Mouse (Mus musculus): ENCODE measurements around the gene 1700017B05Rik. TPM values are rescaled to one million over a fixed set of nuclear protein-coding genes. Genes with fewer than 3 reads are reported as not detected.
"Not testable (repeated sequence)": the region's sequence is repeated elsewhere in the genome, so short reads cannot be mapped to it uniquely, and the experiment has no call there.

The 1700017B05Rik gene
- total RNA-seq, 1 experiment, result 35.6 TPM

DNA sequence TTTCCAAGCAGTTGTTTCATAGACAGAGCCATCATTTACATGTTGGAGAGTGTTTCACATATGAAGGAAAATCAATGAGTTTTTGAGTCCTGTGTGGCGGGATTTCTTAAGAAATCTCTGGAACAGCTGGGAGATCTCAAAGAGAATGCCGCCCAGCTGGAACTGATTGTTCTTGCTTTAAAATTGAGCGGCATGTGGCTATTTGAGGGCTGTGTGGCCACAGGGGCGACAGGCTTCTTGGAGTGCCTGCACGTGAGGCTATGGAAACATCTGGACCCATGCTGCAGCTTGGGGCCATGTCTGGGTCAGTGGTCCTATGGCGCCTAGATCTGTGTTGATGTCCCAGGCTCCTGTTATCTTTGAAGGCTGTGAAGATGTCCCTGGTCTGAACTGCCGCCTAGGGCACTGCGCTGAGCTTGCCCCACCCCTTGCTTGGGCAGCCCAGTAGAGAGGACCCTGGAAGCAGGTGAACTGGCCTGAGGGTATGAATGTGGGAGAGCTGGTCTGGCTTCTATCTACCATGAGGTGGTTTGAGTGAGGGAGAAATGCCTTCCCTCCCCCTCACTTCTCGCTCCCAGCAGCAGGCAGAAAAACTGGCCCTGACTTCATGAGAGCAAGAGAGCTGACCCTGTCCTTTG is 32.1 kb downstream of the 1700017B05Rik start:
- H3K36me3 ChIP-seq (ENCODE audit: control insufficient read depth, insufficient read depth, low read length, poor library complexity, severe bottlenecking), result no peaks in the 10 kb centered on the region
- in situ Hi-C loops (cut with MboI; ENCODE audit: low sequenced_read_pairs in 2 of 2, unreplicated experiment in 2 of 2), result no loop called here
- no peaks in the 10 kb centered on the region for H3K4me1 ChIP-seq (ENCODE audit: control insufficient read depth in 2 of 2, insufficient read depth in 2 of 2, low read length in 2 of 2, poor library complexity in 1 of 2)
- no peak for DNase-seq (ENCODE audit: low read depth, low spot score)
- H3K9me3 ChIP-seq (ENCODE audit: control insufficient read depth, insufficient read depth, low read depth, low read length), result no peaks in the 10 kb centered on the region
- TF ChIP-seq HCFC1 (IDR thresholded peaks at IDR 0.05; ENCODE audit: borderline replicate concordance, insufficient read depth, low read length) (no peak), ZC3H11A (IDR thresholded peaks at IDR 0.05; ENCODE audit: borderline replicate concordance, low read depth, low read length) (no peak)
- no peak overlapping the region for H3K9ac ChIP-seq (ENCODE audit: insufficient read depth, low read depth, low read length, poor library complexity, severe bottlenecking)
- H3K27ac ChIP-seq (ENCODE audit: insufficient read depth, low read depth, low read length, poor library complexity, severe bottlenecking), result no peak overlapping the region
- no peak overlapping the region for H3K4me3 ChIP-seq (ENCODE audit: insufficient read depth in 1 of 2, low read depth in 1 of 2, low read length in 2 of 2, poor library complexity in 1 of 2, severe bottlenecking in 1 of 2)

GRCm38 (mm10) chr9:57229726-57230125 is 32.7 kb downstream of the 1700017B05Rik start:
- DNase-seq (ENCODE audit: low read depth, low spot score), result no peak
- no peaks in the 10 kb centered on the region for H3K4me1 ChIP-seq (ENCODE audit: control insufficient read depth in 2 of 2, insufficient read depth in 2 of 2, low read length in 2 of 2, poor library complexity in 1 of 2)
- H3K9me3 ChIP-seq (ENCODE audit: control insufficient read depth, insufficient read depth, low read depth, low read length), result no peaks in the 10 kb centered on the region
- TF ChIP-seq HCFC1 (IDR thresholded peaks at IDR 0.05; ENCODE audit: borderline replicate concordance, insufficient read depth, low read length) (no peak), CHD2 (IDR thresholded peaks at IDR 0.05; ENCODE audit: low read depth, low read length) (no peak)
- in situ Hi-C loops (cut with MboI; ENCODE audit: low sequenced_read_pairs in 2 of 2, unreplicated experiment in 2 of 2), result no loop called here
- no peak overlapping the region for H3K9ac ChIP-seq (ENCODE audit: insufficient read depth, low read depth, low read length, poor library complexity, severe bottlenecking)
- no peaks in the 10 kb centered on the region for H3K36me3 ChIP-seq (ENCODE audit: control insufficient read depth, insufficient read depth, low read length, poor library complexity, severe bottlenecking)
- no peak overlapping the region for H3K27ac ChIP-seq (ENCODE audit: insufficient read depth, low read depth, low read length, poor library complexity, severe bottlenecking)
- no peak overlapping the region for H3K4me3 ChIP-seq (ENCODE audit: insufficient read depth in 1 of 2, low read depth in 1 of 2, low read length in 2 of 2, poor library complexity in 1 of 2, severe bottlenecking in 1 of 2)

DNA sequence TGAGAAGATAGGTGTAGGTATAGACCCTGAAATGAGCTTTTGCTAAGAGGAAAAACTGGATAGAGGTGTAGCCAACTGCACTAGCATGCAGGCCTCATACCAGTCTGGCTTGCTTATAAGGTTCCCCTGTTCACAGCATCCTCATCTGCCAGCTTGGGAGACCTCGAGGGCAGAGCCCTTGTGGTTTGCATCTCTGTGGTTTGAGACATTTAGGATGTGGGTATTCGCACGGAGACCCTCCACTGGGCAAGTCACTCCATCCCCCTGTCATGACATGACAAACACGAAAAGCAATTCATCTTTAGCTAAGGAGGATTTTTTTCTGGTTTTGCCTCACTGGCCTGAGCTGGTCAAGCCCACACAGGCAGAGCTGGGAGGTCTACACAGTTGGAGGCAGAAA is 34.2 kb downstream of the 1700017B05Rik start:
- in situ Hi-C loops (cut with MboI; ENCODE audit: low sequenced_read_pairs in 2 of 2, unreplicated experiment in 2 of 2), result no loop called here
- TF ChIP-seq ZNF384 (IDR thresholded peaks at IDR 0.05; ENCODE audit: low read depth, low read length) (no peak), ZC3H11A (IDR thresholded peaks at IDR 0.05; ENCODE audit: borderline replicate concordance, low read depth, low read length) (no peak), HCFC1 (IDR thresholded peaks at IDR 0.05; ENCODE audit: borderline replicate concordance, insufficient read depth, low read length) (no peak), CHD2 (IDR thresholded peaks at IDR 0.05; ENCODE audit: low read depth, low read length) (no peak), MAFK (IDR thresholded peaks at IDR 0.05; ENCODE audit: insufficient read depth, low read depth, low read length) (no peak)

DNA sequence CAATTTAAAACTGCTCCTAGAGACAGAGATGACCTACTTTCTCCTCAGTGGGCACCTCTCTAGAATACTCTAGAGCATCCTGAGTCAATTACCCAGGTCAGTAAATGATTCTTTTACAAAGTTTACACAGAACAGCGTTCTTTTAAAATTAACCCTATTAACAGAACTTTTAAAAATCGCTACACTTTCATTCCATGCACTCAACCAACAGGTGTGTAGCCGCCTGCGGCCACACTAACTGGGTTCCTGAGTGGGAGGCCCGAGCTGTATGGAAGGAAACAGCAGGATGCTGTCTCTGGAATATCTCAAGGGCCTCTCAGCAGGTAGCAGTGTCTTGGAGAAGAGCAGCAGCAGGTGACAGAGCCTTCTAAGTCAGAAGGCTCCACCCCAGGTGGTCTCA is 35.2 kb downstream of the 1700017B05Rik start:
- Histone ChIP-seq H3K27ac (ENCODE audit: insufficient read depth, low read depth, low read length, poor library complexity, severe bottlenecking) (no peak overlapping the region), H3K9ac (ENCODE audit: insufficient read depth, low read depth, low read length, poor library complexity, severe bottlenecking) (no peak overlapping the region), H3K36me3 (ENCODE audit: control insufficient read depth, insufficient read depth, low read length, poor library complexity, severe bottlenecking) (no peaks in the 10 kb centered on the region), H3K4me3 (ENCODE audit: insufficient read depth in 1 of 2, low read depth in 1 of 2, low read length in 2 of 2, poor library complexity in 1 of 2, severe bottlenecking in 1 of 2) (no peak overlapping the region), H3K4me1 (ENCODE audit: control insufficient read depth in 2 of 2, insufficient read depth in 2 of 2, low read length in 2 of 2, poor library complexity in 1 of 2) (no peaks in the 10 kb centered on the region), H3K9me3 (ENCODE audit: control insufficient read depth, insufficient read depth, low read depth, low read length) (no peaks in the 10 kb centered on the region)
- DNase-seq (ENCODE audit: low read depth, low spot score), result no peak
- in situ Hi-C loops (cut with MboI; ENCODE audit: low sequenced_read_pairs in 2 of 2, unreplicated experiment in 2 of 2), result no loop called here
- TF ChIP-seq ZC3H11A (IDR thresholded peaks at IDR 0.05; ENCODE audit: borderline replicate concordance, low read depth, low read length) (no peak), MAFK (IDR thresholded peaks at IDR 0.05; ENCODE audit: insufficient read depth, low read depth, low read length) (no peak), HCFC1 (IDR thresholded peaks at IDR 0.05; ENCODE audit: borderline replicate concordance, insufficient read depth, low read length) (no peak), CHD2 (IDR thresholded peaks at IDR 0.05; ENCODE audit: low read depth, low read length) (no peak), ZNF384 (IDR thresholded peaks at IDR 0.05; ENCODE audit: low read depth, low read length) (no peak)

More for the DNA sequence above, 34.2 kb downstream of the 1700017B05Rik start:
- no peaks in the 10 kb centered on the region for H3K9me3 ChIP-seq (ENCODE audit: control insufficient read depth, insufficient read depth, low read depth, low read length)
- H3K36me3 ChIP-seq (ENCODE audit: control insufficient read depth, insufficient read depth, low read length, poor library complexity, severe bottlenecking), result no peaks in the 10 kb centered on the region
- no peaks in the 10 kb centered on the region for H3K4me1 ChIP-seq (ENCODE audit: control insufficient read depth in 2 of 2, insufficient read depth in 2 of 2, low read length in 2 of 2, poor library complexity in 1 of 2)
- DNase-seq (ENCODE audit: low read depth, low spot score), result no peak
- no peak overlapping the region for H3K9ac ChIP-seq (ENCODE audit: insufficient read depth, low read depth, low read length, poor library complexity, severe bottlenecking)
- no peak overlapping the region for H3K27ac ChIP-seq (ENCODE audit: insufficient read depth, low read depth, low read length, poor library complexity, severe bottlenecking)
- H3K4me3 ChIP-seq (ENCODE audit: insufficient read depth in 1 of 2, low read depth in 1 of 2, low read length in 2 of 2, poor library complexity in 1 of 2, severe bottlenecking in 1 of 2), result no peak overlapping the region

- H3K4me3 ChIP-seq (ENCODE audit: insufficient read depth in 1 of 2, low read depth in 1 of 2, low read length in 2 of 2, poor library complexity in 1 of 2, severe bottlenecking in 1 of 2); H3K27ac ChIP-seq (ENCODE audit: insufficient read depth, low read depth, low read length, poor library complexity, severe bottlenecking); DNase-seq (ENCODE audit: low read depth, low spot score); H3K4me1 ChIP-seq (ENCODE audit: control insufficient read depth in 2 of 2, insufficient read depth in 2 of 2, low read length in 2 of 2, poor library complexity in 1 of 2); H3K9ac ChIP-seq (ENCODE audit: insufficient read depth, low read depth, low read length, poor library complexity, severe bottlenecking); H3K36me3 ChIP-seq (ENCODE audit: control insufficient read depth, insufficient read depth, low read length, poor library complexity, severe bottlenecking); H3K9me3 ChIP-seq (ENCODE audit: control insufficient read depth, insufficient read depth, low read depth, low read length); in situ Hi-C loops (cut with MboI; ENCODE audit: low sequenced_read_pairs in 2 of 2, unreplicated experiment in 2 of 2): not testable (repeated sequence)
Observed at GRCm38 (mm10) chr9:57226628-57227122, 35.7 kb downstream of the 1700017B05Rik start.
